Mouse (Mus musculus): ENCODE data around the gene Abca2. TPM values are rescaled to one million over a fixed set of nuclear protein-coding genes. Genes with fewer than 3 reads are reported as not detected.

Abca2 gene
- polyA plus RNA-seq, 1 experiment from 2014 or later = 13.4 TPM

GRCm38 (mm10) chr2:25484901-25485647, 56.6 kb downstream of the Abca2 start:
- no peak overlapping the region for H3K27ac ChIP-seq (replicated peaks)
- 75% methylated on average over 11 of the region's 11 CpGs for WGBS
- H3K9ac ChIP-seq (replicated peaks) = no peak overlapping the region
- ATAC-seq (ENCODE audit: low FRiP score) = no peak
- no peaks in the 10 kb centered on the region for H3K36me3 ChIP-seq
- no peaks in the 10 kb centered on the region for H3K9me3 ChIP-seq (replicated peaks)
- H3K4me1 ChIP-seq = no peaks in the 10 kb centered on the region
- H3K27me3 ChIP-seq (replicated peaks) = no peaks in the 10 kb centered on the region
- H3K4me3 ChIP-seq (replicated peaks) = no peak overlapping the region
- no peak overlapping the region for H3K4me2 ChIP-seq

- 81% methylated on average over 6 of the region's 6 CpGs for WGBS
- no peak for ATAC-seq (ENCODE audit: low FRiP score)
Observed at GRCm38 (mm10) chr2:25487965-25488670, 59.6 kb downstream of the Abca2 start.

GRCm38 (mm10) chr2:25488671-25489068, 60.2 kb downstream of the Abca2 start:
- no peak overlapping the region for H3K4me3 ChIP-seq (replicated peaks)
- no peak overlapping the region for H3K9ac ChIP-seq (replicated peaks)
- no peaks in the 10 kb centered on the region for H3K4me1 ChIP-seq
- no peaks in the 10 kb centered on the region for H3K9me3 ChIP-seq (replicated peaks)
- H3K36me3 ChIP-seq = no peaks in the 10 kb centered on the region
- H3K27ac ChIP-seq (replicated peaks) = no peak overlapping the region
- H3K4me2 ChIP-seq = no peak overlapping the region
- ATAC-seq (ENCODE audit: low FRiP score) = no peak
- H3K27me3 ChIP-seq (replicated peaks) = no peaks in the 10 kb centered on the region
- WGBS = 86% methylated on average over 7 of the region's 7 CpGs

More at GRCm38 (mm10) chr2:25487965-25488670, 59.6 kb downstream of the Abca2 start:
- no peak overlapping the region for H3K9ac ChIP-seq (replicated peaks)
- no peaks in the 10 kb centered on the region for H3K9me3 ChIP-seq (replicated peaks)
- no peak overlapping the region for H3K27ac ChIP-seq (replicated peaks)
- H3K4me1 ChIP-seq = no peaks in the 10 kb centered on the region
- H3K27me3 ChIP-seq (replicated peaks) = no peaks in the 10 kb centered on the region
- H3K36me3 ChIP-seq = no peaks in the 10 kb centered on the region
- H3K4me3 ChIP-seq (replicated peaks) = no peak overlapping the region
- no peak overlapping the region for H3K4me2 ChIP-seq

- WGBS = 82% methylated on average over 5 of the region's 5 CpGs
- Histone ChIP-seq H3K4me2 (no peak overlapping the region), H3K27ac (replicated peaks) (no peak overlapping the region), H3K27me3 (replicated peaks) (no peaks in the 10 kb centered on the region), H3K4me3 (replicated peaks) (no peak overlapping the region), H3K4me1 (no peaks in the 10 kb centered on the region), H3K9ac (replicated peaks) (no peak overlapping the region), H3K36me3 (no peaks in the 10 kb centered on the region), H3K9me3 (replicated peaks) (no peaks in the 10 kb centered on the region)
- no peak for ATAC-seq (ENCODE audit: low FRiP score)
Observed at GRCm38 (mm10) chr2:25492988-25493387, 64.5 kb downstream of the Abca2 start.

- no peaks in the 10 kb centered on the region for H3K27me3 ChIP-seq (replicated peaks)
- H3K4me1 ChIP-seq = no peaks in the 10 kb centered on the region
- H3K9me3 ChIP-seq (replicated peaks) = no peaks in the 10 kb centered on the region
- no peaks in the 10 kb centered on the region for H3K36me3 ChIP-seq
- no peak within 1 kb of the TSS for H3K9ac ChIP-seq (replicated peaks)
- H3K4me2 ChIP-seq = no peak within 1 kb of the TSS
- H3K4me3 ChIP-seq (replicated peaks) = no peak within 1 kb of the TSS
- no peak for ATAC-seq (ENCODE audit: low FRiP score)
- H3K27ac ChIP-seq (replicated peaks) = no peak within 1 kb of the TSS
- WGBS = 86% methylated on average over 5 of the region's 5 CpGs
Observed at GRCm38 (mm10) chr2:25493476-25493961, 65.0 kb downstream of the Abca2 start, which contains the start of gene Lcn12. Lcn12 (minus strand) TSS chr2:25493911.

DNA sequence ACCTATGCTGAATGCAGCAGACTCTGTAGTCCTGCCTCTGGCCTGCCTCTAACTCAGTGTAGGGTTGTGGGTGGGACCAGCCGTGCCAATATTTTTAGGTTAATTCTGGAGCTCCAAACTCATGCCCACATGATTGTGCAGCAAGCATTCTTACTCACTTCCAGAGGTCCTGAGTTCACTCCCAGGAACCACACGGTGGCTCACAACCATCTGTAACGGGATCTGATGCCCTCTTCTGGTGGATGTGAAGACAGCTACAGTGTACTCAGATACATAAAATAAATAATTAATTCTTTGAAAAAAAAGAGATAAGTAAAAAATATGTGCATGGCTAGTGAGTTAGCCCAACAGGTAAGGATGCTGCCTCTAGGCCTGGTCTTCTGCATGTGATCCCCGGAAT, 68.0 kb downstream of the Abca2 start:
- Histone ChIP-seq H3K9me3 (replicated peaks) (no peaks in the 10 kb centered on the region), H3K27me3 (replicated peaks) (no peaks in the 10 kb centered on the region), H3K9ac (replicated peaks) (no peak overlapping the region), H3K4me1 (peaks cover 8% of the 10 kb centered on the region), H3K4me2 (no peak overlapping the region), H3K36me3 (no peaks in the 10 kb centered on the region), H3K4me3 (replicated peaks) (no peak overlapping the region), H3K27ac (replicated peaks) (no peak overlapping the region)
- no peak for ATAC-seq (ENCODE audit: low FRiP score)
- WGBS = 45% methylated on average over 4 of the region's 4 CpGs

Small RNA genes within 50 kb of the gene (microRNA-seq; reads per million reads assigned to microRNA genes)
- not detected for gene Mir3087

Other genes starting within 250 kb of the Abca2 start
- 15.0 and 16.8 TPM in 2 replicates for gene Nrarp, start 247.9 kb upstream of the Abca2 start, polyA plus RNA-seq (2015; fragmentation: Nextera tagmentation; extraction: Ambion mirVana)
- 1.6 and 5.9 TPM in 2 replicates for gene Tor4a, start 231.8 kb upstream of the Abca2 start, polyA plus RNA-seq (2015; fragmentation: Nextera tagmentation; extraction: Ambion mirVana)
- 101 and 105 TPM in 2 replicates for gene Nelfb, start 217.2 kb upstream of the Abca2 start, polyA plus RNA-seq (2015; fragmentation: Nextera tagmentation; extraction: Ambion mirVana)
- not detected in 2 replicates for gene Stpg3, start 214.1 kb upstream of the Abca2 start, polyA plus RNA-seq (2015; fragmentation: Nextera tagmentation; extraction: Ambion mirVana)
- gene Fam166a, start 210.0 kb upstream of the Abca2 start, polyA plus RNA-seq (2015; fragmentation: Nextera tagmentation; extraction: Ambion mirVana) = not detected in 2 replicates
- 462 and 502 TPM in 2 replicates for gene Tubb4b, start 204.0 kb upstream of the Abca2 start, polyA plus RNA-seq (2015; fragmentation: Nextera tagmentation; extraction: Ambion mirVana)
- gene Slc34a3, start 194.3 kb upstream of the Abca2 start, polyA plus RNA-seq (2015; fragmentation: Nextera tagmentation; extraction: Ambion mirVana) = not detected in 2 replicates
- not detected in 2 replicates for gene Rnf224, start 191.9 kb upstream of the Abca2 start, polyA plus RNA-seq (2015; fragmentation: Nextera tagmentation; extraction: Ambion mirVana)
- gene Rnf208, start 186.4 kb upstream of the Abca2 start, polyA plus RNA-seq (2015; fragmentation: Nextera tagmentation; extraction: Ambion mirVana) = 158 and 190 TPM in 2 replicates
- gene Cysrt1, start 186.3 kb upstream of the Abca2 start, polyA plus RNA-seq (2015; fragmentation: Nextera tagmentation; extraction: Ambion mirVana) = 0.36 and 0.47 TPM in 2 replicates
- gene AL732309.1, start 181.8 kb upstream of the Abca2 start, polyA plus RNA-seq (2015; fragmentation: Nextera tagmentation; extraction: Ambion mirVana) = 4.3 and 4.6 TPM in 2 replicates
- gene Tmem203, start 173.3 kb upstream of the Abca2 start, polyA plus RNA-seq (2015; fragmentation: Nextera tagmentation; extraction: Ambion mirVana) = 17.5 and 17.7 TPM in 2 replicates
- 14.8 and 16.3 TPM in 2 replicates for gene Tprn, start 166.1 kb upstream of the Abca2 start, polyA plus RNA-seq (2015; fragmentation: Nextera tagmentation; extraction: Ambion mirVana)
- 177 and 183 TPM in 2 replicates for gene Ssna1, start 156.3 kb upstream of the Abca2 start, polyA plus RNA-seq (2015; fragmentation: Nextera tagmentation; extraction: Ambion mirVana)
- 125 and 129 TPM in 2 replicates for gene Anapc2, start 156.2 kb upstream of the Abca2 start, polyA plus RNA-seq (2015; fragmentation: Nextera tagmentation; extraction: Ambion mirVana)
- not detected in 2 replicates for gene Tmem210, start 140.6 kb upstream of the Abca2 start, polyA plus RNA-seq (2015; fragmentation: Nextera tagmentation; extraction: Ambion mirVana)
- 0.22 and 0.26 TPM in 2 replicates for gene Lrrc26, start 138.8 kb upstream of the Abca2 start, polyA plus RNA-seq (2015; fragmentation: Nextera tagmentation; extraction: Ambion mirVana)
- gene Grin1, start 109.5 kb upstream of the Abca2 start, polyA plus RNA-seq (2015; fragmentation: Nextera tagmentation; extraction: Ambion mirVana) = 58.0 and 68.4 TPM in 2 replicates
- gene Man1b1, start 96.4 kb upstream of the Abca2 start, polyA plus RNA-seq (2015; fragmentation: Nextera tagmentation; extraction: Ambion mirVana) = 43.5 and 46.6 TPM in 2 replicates
- gene Dpp7, start 72.3 kb upstream of the Abca2 start, polyA plus RNA-seq (2015; fragmentation: Nextera tagmentation; extraction: Ambion mirVana) = 24.2 and 27.3 TPM in 2 replicates
- gene Uap1l1, start 63.0 kb upstream of the Abca2 start, polyA plus RNA-seq (2015; fragmentation: Nextera tagmentation; extraction: Ambion mirVana) = 8.5 and 14.0 TPM in 2 replicates
- 10.6 and 16.3 TPM in 2 replicates for gene Sapcd2, start 56.4 kb upstream of the Abca2 start, polyA plus RNA-seq (2015; fragmentation: Nextera tagmentation; extraction: Ambion mirVana)
- gene Entpd2, start 32.8 kb upstream of the Abca2 start, polyA plus RNA-seq (2015; fragmentation: Nextera tagmentation; extraction: Ambion mirVana) = 9.6 TPM in 2 replicates
- gene Npdc1, start 29.4 kb upstream of the Abca2 start, polyA plus RNA-seq (2015; fragmentation: Nextera tagmentation; extraction: Ambion mirVana) = 398 and 483 TPM in 2 replicates
- gene Fut7, start 5.4 kb upstream of the Abca2 start, polyA plus RNA-seq (2015; fragmentation: Nextera tagmentation; extraction: Ambion mirVana) = 0.13 and 0.38 TPM in 2 replicates
- gene Clic3, start 28.1 kb downstream of the Abca2 start, polyA plus RNA-seq (2015; fragmentation: Nextera tagmentation; extraction: Ambion mirVana) = 1.8 and 2.0 TPM in 2 replicates
- gene Paxx, start 32.4 kb downstream of the Abca2 start, polyA plus RNA-seq (2015; fragmentation: Nextera tagmentation; extraction: Ambion mirVana) = 100 and 120 TPM in 2 replicates
- gene Ptgds, start 41.3 kb downstream of the Abca2 start, polyA plus RNA-seq (2015; fragmentation: Nextera tagmentation; extraction: Ambion mirVana) = 40.1 and 116 TPM in 2 replicates
- gene Lcn12, start 65.2 kb downstream of the Abca2 start, polyA plus RNA-seq (2015; fragmentation: Nextera tagmentation; extraction: Ambion mirVana) = not detected in 2 replicates
- 128 and 134 TPM in 2 replicates for gene Fbxw5, start 72.0 kb downstream of the Abca2 start, polyA plus RNA-seq (2015; fragmentation: Nextera tagmentation; extraction: Ambion mirVana)
- 6.3 and 6.4 TPM in 2 replicates for gene C8g, start 73.0 kb downstream of the Abca2 start, polyA plus RNA-seq (2015; fragmentation: Nextera tagmentation; extraction: Ambion mirVana)
- 15.4 and 21.1 TPM in 2 replicates for gene Traf2, start 118.2 kb downstream of the Abca2 start, polyA plus RNA-seq (2015; fragmentation: Nextera tagmentation; extraction: Ambion mirVana)
- gene Edf1, start 129.1 kb downstream of the Abca2 start, polyA plus RNA-seq (2015; fragmentation: Nextera tagmentation; extraction: Ambion mirVana) = 400 and 433 TPM in 2 replicates
- gene Mamdc4, start 146.1 kb downstream of the Abca2 start, polyA plus RNA-seq (2015; fragmentation: Nextera tagmentation; extraction: Ambion mirVana) = 2.3 and 33.0 TPM in 2 replicates
- 159 and 181 TPM in 2 replicates for gene Phpt1, start 146.5 kb downstream of the Abca2 start, polyA plus RNA-seq (2015; fragmentation: Nextera tagmentation; extraction: Ambion mirVana)
- gene Ajm1, start 153.1 kb downstream of the Abca2 start, polyA plus RNA-seq (2015; fragmentation: Nextera tagmentation; extraction: Ambion mirVana) = 14.5 and 18.9 TPM in 2 replicates
- gene Rabl6, start 179.8 kb downstream of the Abca2 start, polyA plus RNA-seq (2015; fragmentation: Nextera tagmentation; extraction: Ambion mirVana) = 66.8 and 69.6 TPM in 2 replicates
- 0.23 and 0.27 TPM in 2 replicates for gene Ccdc183, start 189.0 kb downstream of the Abca2 start, polyA plus RNA-seq (2015; fragmentation: Nextera tagmentation; extraction: Ambion mirVana)
- 53.4 and 56.6 TPM in 2 replicates for gene Tmem141, start 193.3 kb downstream of the Abca2 start, polyA plus RNA-seq (2015; fragmentation: Nextera tagmentation; extraction: Ambion mirVana)
- gene Fcna, start 199.3 kb downstream of the Abca2 start, polyA plus RNA-seq (2015; fragmentation: Nextera tagmentation; extraction: Ambion mirVana) = 2.7 and 3.8 TPM in 2 replicates
- not detected in 2 replicates for gene Lcn8, start 224.4 kb downstream of the Abca2 start, polyA plus RNA-seq (2015; fragmentation: Nextera tagmentation; extraction: Ambion mirVana)
- not detected in 2 replicates for gene Lcn5, start 229.2 kb downstream of the Abca2 start, polyA plus RNA-seq (2015; fragmentation: Nextera tagmentation; extraction: Ambion mirVana)
- gene Lcn6, start 248.1 kb downstream of the Abca2 start, polyA plus RNA-seq (2015; fragmentation: Nextera tagmentation; extraction: Ambion mirVana) = not detected in 2 replicates

Data from neural tube, embryonic 15.5 days (tissue).